Mouse (Mus musculus): Measurements from ENCODE around the gene Inpp5k. TPM values are rescaled to one million over a fixed set of nuclear protein-coding genes. Genes with fewer than 3 reads are reported as not detected.

Gene Inpp5k
- polyA plus RNA-seq, 1 experiment from 2014 or later: 18.9 TPM

DNA sequence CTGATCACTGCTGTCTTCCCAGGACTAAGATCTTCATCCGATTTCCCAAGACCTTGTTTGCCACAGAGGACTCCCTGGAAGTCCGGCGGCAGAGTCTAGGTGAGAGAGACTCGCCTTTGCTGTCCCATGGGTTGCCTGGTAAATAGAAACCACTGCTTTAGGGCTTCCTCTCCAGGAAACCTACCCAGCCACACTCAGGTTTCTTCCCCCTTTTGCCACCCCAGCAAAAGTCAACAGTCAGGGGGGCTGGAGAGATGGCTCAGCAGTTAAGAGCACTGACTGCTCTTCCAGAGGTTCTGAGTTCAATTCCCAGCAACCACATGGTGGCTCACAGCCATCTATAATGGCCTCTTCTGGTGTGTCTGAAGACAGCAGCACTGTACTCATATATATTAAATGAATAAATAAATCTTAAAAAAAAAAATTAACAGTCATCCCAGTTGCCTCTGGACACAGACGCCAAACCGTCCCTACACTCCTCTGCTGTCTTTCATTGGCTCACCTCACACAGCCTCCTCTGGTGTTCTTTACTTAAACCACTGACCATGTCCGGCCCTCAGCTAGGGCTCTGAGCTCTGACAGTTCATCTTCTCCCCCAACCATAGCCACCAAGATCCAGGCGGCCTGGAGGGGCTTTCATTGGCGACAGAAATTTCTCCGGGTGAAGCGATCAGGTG lies 38.5 kb downstream of the Inpp5k start:
- no peak for ATAC-seq (ENCODE audit: extremely low read depth, insufficient number of reproducible peaks, low FRiP score, low TSS enrichment)
- Histone ChIP-seq H3K27me3 (replicated peaks) (no peaks in the 10 kb centered on the region), H3K4me1 (no peaks in the 10 kb centered on the region), H3K9ac (no peak overlapping the region), H3K9me3 (no peaks in the 10 kb centered on the region), H3K36me3 (peaks cover 97% of the 10 kb centered on the region), H3K4me3 (no peak overlapping the region), H3K4me2 (no peak overlapping the region), H3K27ac (replicated peaks) (no peak overlapping the region)
- WGBS: 82% methylated on average over 11 of the region's 11 CpGs

DNA sequence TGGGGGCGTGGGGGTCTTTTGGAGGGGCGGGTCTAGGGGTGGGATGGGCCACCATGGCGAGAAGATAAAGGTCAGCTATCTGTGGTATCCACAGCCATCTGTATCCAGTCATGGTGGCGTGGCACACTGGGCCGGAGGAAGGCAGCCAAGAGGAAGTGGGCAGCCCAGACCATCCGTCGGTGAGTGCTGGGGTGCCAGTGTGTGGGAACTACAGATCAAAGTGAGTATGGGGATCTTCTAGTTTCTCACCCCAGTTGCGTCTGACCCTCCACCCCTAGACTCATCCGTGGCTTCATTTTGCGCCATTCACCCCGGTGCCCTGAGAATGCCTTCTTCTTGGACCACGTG lies 39.0 kb downstream of the Inpp5k start:
- no peak for ATAC-seq (ENCODE audit: extremely low read depth, insufficient number of reproducible peaks, low FRiP score, low TSS enrichment)
- 92% methylated on average over 12 of the region's 12 CpGs for WGBS
- no peak overlapping the region for H3K9ac ChIP-seq
- no peak overlapping the region for H3K4me2 ChIP-seq
- no peaks in the 10 kb centered on the region for H3K9me3 ChIP-seq
- H3K4me1 ChIP-seq: no peaks in the 10 kb centered on the region
- H3K4me3 ChIP-seq: no peak overlapping the region
- H3K27ac ChIP-seq (replicated peaks): no peak overlapping the region
- H3K36me3 ChIP-seq: peaks cover 93% of the 10 kb centered on the region
- H3K27me3 ChIP-seq (replicated peaks): no peaks in the 10 kb centered on the region

DNA sequence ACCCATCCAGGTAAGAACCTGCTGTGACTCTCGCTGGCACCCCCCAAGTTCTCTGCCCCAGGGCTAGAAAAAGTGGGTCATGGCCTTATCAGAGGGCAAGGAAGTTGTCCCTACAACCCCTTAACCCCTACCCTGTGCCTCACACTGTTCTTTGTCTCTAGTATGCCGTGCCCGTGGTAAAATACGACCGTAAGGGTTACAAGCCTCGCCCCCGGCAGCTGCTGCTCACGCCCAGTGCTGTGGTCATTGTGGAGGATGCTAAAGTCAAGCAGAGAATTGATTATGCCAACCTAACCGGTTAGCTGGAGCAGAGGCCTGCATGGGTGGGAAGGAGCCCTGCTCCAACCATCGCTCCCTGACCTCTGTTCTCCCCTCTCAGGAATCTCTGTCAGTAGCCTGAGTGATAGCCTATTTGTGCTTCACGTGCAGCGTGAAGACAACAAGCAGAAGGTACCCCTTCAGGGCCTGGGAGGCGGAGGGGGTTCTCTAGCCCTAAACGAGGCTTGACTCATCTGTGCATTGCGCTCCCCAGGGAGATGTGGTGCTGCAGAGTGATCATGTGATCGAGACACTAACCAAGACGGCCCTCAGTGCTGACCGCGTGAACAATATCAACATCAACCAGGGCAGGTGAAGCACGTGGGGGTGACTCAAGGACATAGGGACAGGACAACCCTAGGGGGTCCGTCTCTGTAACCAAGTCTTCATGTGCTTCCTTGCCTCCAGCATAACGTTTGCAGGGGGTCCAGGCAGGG lies 40.8 kb downstream of the Inpp5k start:
- Histone ChIP-seq H3K9me3 (no peaks in the 10 kb centered on the region), H3K4me2 (no peak overlapping the region), H3K27ac (replicated peaks) (no peak overlapping the region), H3K4me3 (no peak overlapping the region), H3K36me3 (peaks cover 76% of the 10 kb centered on the region), H3K27me3 (replicated peaks) (no peaks in the 10 kb centered on the region), H3K9ac (no peak overlapping the region), H3K4me1 (no peaks in the 10 kb centered on the region)
- 83% methylated on average over 22 of the region's 22 CpGs for WGBS
- ATAC-seq (ENCODE audit: extremely low read depth, insufficient number of reproducible peaks, low FRiP score, low TSS enrichment): no peak

DNA sequence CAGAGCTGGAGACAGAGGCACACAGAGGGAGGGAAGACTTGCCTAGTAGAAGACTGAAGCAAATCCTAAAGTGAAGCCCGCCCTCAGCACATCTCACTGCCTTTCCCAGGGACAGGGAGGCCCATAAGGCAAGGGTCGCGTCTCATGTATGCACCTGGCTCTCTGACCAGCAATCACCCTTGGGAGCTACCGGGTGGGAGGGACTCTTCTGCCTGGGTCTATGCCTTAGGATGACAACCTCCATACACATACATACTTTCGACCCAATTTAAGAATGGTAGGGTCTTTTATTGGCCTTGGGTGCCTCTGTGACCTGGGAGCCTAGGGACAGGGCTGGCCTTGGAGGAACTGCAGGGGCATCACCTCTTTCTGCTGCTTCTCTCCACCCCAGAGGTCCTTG lies 42.6 kb downstream of the Inpp5k start:
- H3K4me2 ChIP-seq: no peak overlapping the region
- no peak for ATAC-seq (ENCODE audit: extremely low read depth, insufficient number of reproducible peaks, low FRiP score, low TSS enrichment)
- H3K9ac ChIP-seq: no peak overlapping the region
- H3K36me3 ChIP-seq: peaks cover 58% of the 10 kb centered on the region
- peaks cover 9% of the 10 kb centered on the region for H3K4me1 ChIP-seq
- 90% methylated on average over 5 of the region's 5 CpGs for WGBS
- no peaks in the 10 kb centered on the region for H3K9me3 ChIP-seq
- H3K4me3 ChIP-seq: no peak overlapping the region
- no peak overlapping the region for H3K27ac ChIP-seq (replicated peaks)
- no peaks in the 10 kb centered on the region for H3K27me3 ChIP-seq (replicated peaks)

DNA sequence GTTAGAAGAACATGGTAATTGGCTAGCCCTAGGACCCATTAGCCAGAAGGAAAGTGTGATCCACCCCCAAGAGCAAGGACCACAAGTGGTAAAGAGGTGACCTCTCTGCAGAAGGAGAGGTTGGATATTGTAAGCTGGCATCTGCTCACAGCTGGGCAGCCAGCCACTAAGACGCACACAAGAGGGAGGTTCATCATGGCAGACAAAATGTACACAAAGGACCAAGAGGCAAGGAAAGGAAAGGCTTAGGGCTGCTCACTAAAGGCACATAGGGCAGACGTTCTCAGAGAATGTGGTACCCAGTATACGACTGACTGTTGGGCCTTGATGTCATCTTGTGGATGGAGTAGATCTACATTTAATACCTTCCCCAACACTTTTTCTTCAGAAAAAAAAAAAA lies 44.1 kb downstream of the Inpp5k start:
- Histone ChIP-seq H3K4me3 (no peak overlapping the region), H3K27ac (replicated peaks) (no peak overlapping the region), H3K4me2 (no peak overlapping the region), H3K27me3 (replicated peaks) (no peaks in the 10 kb centered on the region), H3K9me3 (no peaks in the 10 kb centered on the region), H3K36me3 (peaks cover 44% of the 10 kb centered on the region), H3K4me1 (peaks cover 11% of the 10 kb centered on the region), H3K9ac (no peak overlapping the region)
- no peak for ATAC-seq (ENCODE audit: extremely low read depth, insufficient number of reproducible peaks, low FRiP score, low TSS enrichment)
- 67% methylated on average over 3 of the region's 3 CpGs for WGBS

DNA sequence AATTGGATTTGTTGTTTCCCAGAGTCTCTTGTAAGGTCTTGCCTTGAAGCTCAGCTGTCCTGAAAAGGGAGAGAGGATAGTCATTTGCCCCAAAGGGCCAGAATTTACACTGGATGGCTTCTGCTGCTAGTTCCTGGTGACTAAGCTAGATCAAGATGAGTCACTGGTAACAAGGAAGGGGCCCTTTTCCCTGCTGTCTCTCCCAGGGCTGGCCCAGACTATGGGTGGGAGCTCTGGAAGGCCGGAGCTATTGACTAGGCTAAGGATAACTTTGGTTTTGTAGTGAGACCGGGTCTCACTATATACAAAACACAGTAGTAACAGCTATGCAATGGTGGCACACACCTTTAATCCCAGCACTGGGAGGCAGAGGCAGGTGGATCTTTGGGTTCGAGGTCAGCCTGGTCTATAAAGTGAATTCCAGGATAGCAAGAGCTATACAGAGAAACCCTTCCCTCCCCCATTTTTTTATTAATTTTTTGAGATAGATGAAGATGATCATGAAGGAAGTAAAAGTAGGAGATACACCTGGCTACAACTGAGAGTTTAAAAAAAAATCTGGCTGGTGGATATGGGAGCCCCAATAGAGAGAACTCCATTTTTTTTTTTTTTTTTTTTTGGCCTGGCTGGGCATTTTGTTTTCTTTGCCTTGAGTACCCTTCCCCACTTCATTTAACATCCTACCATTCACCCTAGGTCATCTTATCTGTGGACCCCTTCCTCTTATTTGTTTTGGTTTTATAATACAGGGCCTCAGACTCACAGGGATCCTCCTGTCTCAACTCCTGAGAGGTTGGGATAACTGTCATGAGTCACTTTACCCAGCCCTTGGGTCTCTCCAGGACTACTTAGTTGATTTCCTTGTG lies 47.3 kb downstream of the Inpp5k start:
- Histone ChIP-seq H3K4me3 (peak overlapping the region; percentile 100), H3K4me1 (peaks cover 34% of the 10 kb centered on the region), H3K36me3 (peaks cover 20% of the 10 kb centered on the region), H3K27me3 (replicated peaks) (no peaks in the 10 kb centered on the region), H3K4me2 (peak overlapping the region; percentile 90), H3K9me3 (no peaks in the 10 kb centered on the region), H3K27ac (replicated peaks) (peak overlapping the region; percentile 73), H3K9ac (peak overlapping the region; percentile 67)
- 83% methylated on average over 3 of the region's 3 CpGs for WGBS
- no peak for ATAC-seq (ENCODE audit: extremely low read depth, insufficient number of reproducible peaks, low FRiP score, low TSS enrichment)

DNA sequence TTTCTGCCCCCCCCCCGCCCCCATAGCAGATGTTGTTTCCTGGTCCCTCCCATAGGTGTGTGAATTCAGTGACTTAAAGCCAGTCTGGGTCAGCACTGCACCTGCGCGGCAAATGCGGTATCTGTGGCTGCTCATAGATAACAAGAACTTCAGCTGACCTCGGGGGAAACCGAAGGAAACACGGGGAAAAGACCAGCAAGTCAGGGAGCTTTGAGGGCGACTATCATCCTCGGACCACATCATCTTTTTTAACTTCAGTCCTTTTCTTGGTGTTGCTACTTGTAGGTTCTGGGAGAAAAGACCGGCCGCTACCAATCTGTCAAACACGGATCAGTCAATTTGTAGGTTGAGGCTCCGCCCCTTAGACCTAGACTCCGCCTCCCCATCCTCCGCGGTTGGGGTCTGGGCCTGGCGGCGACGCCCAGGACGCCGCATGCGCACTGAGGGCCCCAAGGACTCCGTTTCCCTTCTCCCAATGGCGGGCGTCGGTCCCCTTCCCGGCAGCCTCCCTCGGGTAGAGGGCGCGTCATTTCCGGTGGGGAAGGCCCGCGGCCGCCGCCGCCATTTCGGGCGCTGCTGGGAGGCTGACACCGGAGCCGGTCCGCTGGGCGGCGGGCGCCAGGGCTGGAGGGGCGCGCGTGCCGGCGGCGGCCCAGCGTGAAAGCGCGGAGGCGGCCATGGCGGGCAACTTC lies 48.1 kb downstream of the Inpp5k start, which contains the start of gene Crk:
Gene Crk, plus strand, starts transcription at position 513 of the 692 bp plus-strand sequence.
- WGBS: under 1% methylated on average over 55 of the region's 55 CpGs
- Histone ChIP-seq H3K4me3 (peak within 1 kb of the TSS; percentile 100), H3K4me1 (peaks cover 34% of the 10 kb centered on the region), H3K36me3 (peaks cover 20% of the 10 kb centered on the region), H3K4me2 (peak within 1 kb of the TSS; percentile 90), H3K27me3 (replicated peaks) (no peaks in the 10 kb centered on the region), H3K9me3 (no peaks in the 10 kb centered on the region), H3K27ac (replicated peaks) (peak within 1 kb of the TSS; percentile 99), H3K9ac (peak within 1 kb of the TSS; percentile 99)
- peak; percentile 94 for ATAC-seq (ENCODE audit: extremely low read depth, insufficient number of reproducible peaks, low FRiP score, low TSS enrichment)

DNA sequence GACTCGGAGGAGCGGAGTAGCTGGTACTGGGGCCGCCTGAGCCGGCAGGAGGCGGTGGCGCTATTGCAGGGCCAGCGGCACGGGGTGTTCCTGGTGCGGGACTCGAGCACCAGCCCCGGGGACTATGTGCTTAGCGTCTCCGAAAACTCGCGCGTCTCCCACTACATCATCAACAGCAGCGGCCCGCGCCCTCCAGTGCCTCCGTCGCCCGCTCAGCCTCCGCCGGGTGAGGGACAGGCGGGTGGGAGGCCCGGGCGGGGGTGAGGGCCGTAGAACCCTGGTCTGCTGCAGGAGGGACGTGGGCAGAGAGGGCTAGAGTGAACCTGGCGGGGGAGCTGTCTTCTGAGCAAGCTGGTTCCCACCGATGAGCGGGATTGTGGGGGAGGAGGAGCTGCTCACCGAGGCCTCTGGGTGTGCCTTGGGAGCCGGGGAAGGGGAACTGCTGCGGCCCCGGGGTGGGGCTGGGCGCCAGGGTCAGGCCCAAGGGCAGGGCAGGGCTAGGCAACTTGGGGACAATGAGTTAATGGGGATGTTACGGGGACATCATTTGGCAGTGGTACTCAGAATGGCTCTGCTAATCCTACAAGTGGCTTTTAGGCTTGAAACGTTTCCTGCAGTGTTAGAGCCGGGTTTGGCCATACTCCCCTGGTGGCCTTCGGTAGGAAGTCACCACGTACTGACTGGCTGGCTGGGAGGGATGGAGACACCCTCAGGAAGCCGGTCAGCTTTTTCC lies 48.8 kb downstream of the Inpp5k start:
- under 1% methylated on average over 43 of the region's 43 CpGs for WGBS
- H3K27me3 ChIP-seq (replicated peaks): no peaks in the 10 kb centered on the region
- no peaks in the 10 kb centered on the region for H3K9me3 ChIP-seq
- H3K4me3 ChIP-seq: peak overlapping the region; percentile 100
- H3K27ac ChIP-seq (replicated peaks): peak overlapping the region; percentile 99
- peak overlapping the region; percentile 99 for H3K9ac ChIP-seq
- peaks cover 24% of the 10 kb centered on the region for H3K36me3 ChIP-seq
- ATAC-seq (ENCODE audit: extremely low read depth, insufficient number of reproducible peaks, low FRiP score, low TSS enrichment): peak; percentile 69
- peak overlapping the region; percentile 90 for H3K4me2 ChIP-seq
- H3K4me1 ChIP-seq: peaks cover 36% of the 10 kb centered on the region

DNA sequence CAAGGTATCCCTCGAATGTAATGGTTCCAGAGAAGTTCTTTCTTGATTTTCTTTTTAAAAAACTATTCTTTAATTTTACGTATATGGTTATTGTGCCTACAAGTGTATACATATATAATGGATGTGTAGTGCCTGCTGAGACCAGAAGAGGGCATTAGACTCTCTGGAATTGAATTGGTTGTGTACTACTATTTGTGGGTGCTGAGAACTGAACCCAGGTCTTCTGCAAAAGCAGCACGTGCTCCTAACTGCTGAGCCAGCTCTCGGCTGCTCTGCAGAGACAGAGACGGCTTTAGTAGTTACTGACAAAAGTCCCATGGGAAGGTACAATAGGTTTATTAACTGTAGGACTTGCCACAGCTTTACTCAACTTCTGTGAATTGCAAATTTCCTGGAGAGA lies 53.7 kb downstream of the Inpp5k start:
- no peak overlapping the region for H3K4me3 ChIP-seq
- no peak overlapping the region for H3K4me2 ChIP-seq
- H3K36me3 ChIP-seq: peaks cover 35% of the 10 kb centered on the region
- no peaks in the 10 kb centered on the region for H3K27me3 ChIP-seq (replicated peaks)
- H3K9ac ChIP-seq: no peak overlapping the region
- WGBS: 95% methylated on average over 5 of the region's 5 CpGs
- ATAC-seq (ENCODE audit: extremely low read depth, insufficient number of reproducible peaks, low FRiP score, low TSS enrichment): no peak
- H3K9me3 ChIP-seq: no peaks in the 10 kb centered on the region
- H3K27ac ChIP-seq (replicated peaks): no peak overlapping the region
- H3K4me1 ChIP-seq: peaks cover 51% of the 10 kb centered on the region

DNA sequence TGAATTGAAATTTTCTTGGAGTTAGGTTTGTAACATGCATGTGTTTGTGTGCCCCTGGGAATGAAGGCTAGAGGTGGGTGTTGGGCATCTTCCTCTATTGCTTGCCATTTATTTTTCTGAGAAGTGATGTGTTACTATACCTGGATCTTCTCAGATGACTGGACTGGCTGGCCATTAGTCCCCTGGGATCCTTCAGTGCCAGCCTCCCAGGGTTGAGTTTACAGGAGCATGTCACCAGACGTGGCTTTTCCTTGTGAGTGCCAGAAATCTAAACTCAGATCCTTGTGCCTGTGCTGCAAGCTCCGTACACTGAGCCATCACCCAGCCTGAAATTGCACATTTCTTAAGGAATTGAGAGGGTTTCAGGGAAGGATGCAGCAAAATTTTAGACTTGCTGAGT lies 54.2 kb downstream of the Inpp5k start:
- no peak overlapping the region for H3K9ac ChIP-seq
- peaks cover 51% of the 10 kb centered on the region for H3K4me1 ChIP-seq
- 65% methylated on average over 2 of the region's 2 CpGs for WGBS
- H3K27ac ChIP-seq (replicated peaks): no peak overlapping the region
- H3K4me3 ChIP-seq: no peak overlapping the region
- H3K4me2 ChIP-seq: no peak overlapping the region
- ATAC-seq (ENCODE audit: extremely low read depth, insufficient number of reproducible peaks, low FRiP score, low TSS enrichment): no peak
- no peaks in the 10 kb centered on the region for H3K27me3 ChIP-seq (replicated peaks)
- H3K36me3 ChIP-seq: peaks cover 37% of the 10 kb centered on the region
- no peaks in the 10 kb centered on the region for H3K9me3 ChIP-seq
